Mouse (Mus musculus): ENCODE data around the gene Lsp1.

DNA sequence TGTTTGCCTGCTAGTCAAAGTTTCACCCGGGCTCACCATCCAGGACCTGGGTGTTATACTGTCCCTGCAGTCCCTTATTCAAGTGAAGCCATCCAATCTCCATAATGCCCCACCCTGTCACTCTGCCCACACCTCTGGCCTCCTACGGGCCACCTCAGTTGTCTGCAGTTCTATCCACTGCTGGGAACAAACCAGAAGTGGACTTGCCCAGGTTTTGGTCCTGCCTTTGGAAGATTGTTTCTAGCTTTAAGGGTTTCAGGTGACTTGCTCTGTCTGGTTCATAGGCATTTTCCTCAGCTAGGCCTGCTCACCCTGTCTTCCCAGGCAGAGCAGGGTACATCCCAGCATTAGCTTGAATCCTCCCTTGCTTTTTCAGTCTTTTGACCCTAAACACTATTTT lies 5.4 kb upstream of the Lsp1 start:
- TF ChIP-seq ZC3H11A (IDR thresholded peaks at IDR 0.05; ENCODE audit: borderline replicate concordance, low read depth, low read length) (no peak), HCFC1 (IDR thresholded peaks at IDR 0.05; ENCODE audit: borderline replicate concordance, insufficient read depth, low read length) (no peak), CHD2 (IDR thresholded peaks at IDR 0.05; ENCODE audit: low read depth, low read length) (no peak)

All from ES-E14 (cell line).